Mouse (Mus musculus) adrenal gland, adult 2 months (tissue): ENCODE measurements at regions not wholly inside any gene's neighbourhood (a gene's known extent, or its start where the extent isn't known, plus 50 kb on each side); places are given as distances from the start of the nearest gene placed in this dataset.

ENCODE experiments used
- DNase-seq: peaks from one replicate; pipeline ENCODE4 v3.0.0; 2021

DNA sequence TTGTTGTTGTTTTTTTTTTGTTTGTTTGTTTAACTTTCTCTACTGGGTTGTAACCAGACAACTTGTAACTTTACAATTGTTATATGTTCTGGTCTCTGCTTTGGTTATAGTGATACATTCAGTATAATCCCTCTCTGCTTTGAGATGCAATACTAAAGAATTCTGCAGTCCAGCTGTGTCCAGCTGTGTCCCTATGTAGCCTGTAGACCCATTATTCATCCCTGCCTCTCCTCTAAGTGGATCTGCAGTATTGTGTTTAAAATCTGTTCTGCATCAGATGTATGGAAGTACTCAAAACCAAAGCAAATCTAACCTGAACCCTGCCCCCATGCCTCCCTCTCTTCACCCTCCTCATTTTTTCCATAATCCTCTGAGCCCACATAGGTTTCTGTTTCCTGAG lies 279.6 kb downstream of the Rps29 start:
- no peak for DNase-seq

DNA sequence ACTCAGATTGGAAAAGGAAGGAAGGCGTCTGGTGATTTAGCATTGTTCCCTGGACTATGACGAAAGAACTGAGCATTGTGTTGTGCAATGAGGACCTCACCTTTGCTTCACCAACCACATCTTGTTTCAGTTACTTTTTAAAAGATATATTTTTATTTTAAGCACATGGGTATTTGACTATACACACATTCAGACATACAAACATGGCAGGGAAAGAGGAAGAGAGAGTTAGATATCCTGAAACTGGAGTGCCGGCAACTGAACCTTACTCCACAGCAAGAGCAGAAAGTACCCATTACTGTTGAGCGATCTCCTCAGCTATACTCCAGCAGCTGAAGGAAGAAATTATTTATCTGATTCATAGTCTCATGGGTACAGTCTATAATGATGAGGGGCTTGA lies 287.7 kb downstream of the Rps29 start:
- no peak for DNase-seq

DNA sequence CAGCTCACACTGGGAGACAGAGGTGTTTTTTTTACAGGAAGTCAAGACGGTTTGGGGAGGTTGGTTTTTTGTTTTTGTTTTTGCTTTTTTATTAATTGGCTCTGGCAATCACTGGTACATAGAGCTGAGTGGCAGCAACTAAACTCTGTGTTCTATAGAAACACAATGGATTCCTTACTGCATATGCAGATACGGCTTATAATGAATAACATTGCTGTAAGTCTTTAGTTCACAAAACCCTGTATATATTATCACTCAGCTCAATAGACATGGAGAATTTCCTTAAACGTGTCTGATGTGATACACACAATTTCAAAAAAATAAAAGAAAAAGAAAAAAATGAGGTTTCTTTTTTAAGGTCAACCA lies 296.0 kb downstream of the Rps29 start:
- DNase-seq = no peak

DNA sequence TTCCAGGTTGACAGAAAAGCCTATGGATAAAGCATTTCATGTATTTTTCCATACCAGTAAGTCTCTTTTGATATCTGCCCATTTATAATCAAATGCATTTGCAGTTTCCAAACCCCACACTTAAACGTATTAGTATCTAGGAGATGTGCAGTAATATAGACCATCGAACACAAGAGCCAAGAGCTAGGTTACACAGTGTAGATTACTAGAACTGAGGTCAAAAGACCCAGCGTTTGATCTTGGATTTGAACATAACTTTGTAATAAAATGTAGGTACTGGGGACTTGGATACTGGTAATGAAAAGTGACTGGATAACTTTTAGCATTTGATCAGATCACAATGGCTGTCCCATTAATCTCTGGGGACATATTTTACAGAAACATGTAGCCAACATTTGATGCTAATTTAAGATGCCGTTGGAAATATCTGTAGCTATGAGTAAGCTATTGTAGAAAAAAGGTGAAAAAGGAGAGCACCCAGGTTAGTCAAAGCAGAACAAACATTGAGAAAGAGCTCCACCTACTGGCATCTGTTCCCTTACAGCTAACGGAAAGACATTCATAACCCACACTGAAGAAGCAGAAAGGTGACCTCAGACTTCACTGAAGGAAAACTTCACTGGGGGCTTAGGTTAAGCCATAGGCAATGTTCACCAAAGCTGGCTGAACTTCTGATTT lies 296.5 kb downstream of the Rps29 start:
- peak; percentile 7 for DNase-seq

DNA sequence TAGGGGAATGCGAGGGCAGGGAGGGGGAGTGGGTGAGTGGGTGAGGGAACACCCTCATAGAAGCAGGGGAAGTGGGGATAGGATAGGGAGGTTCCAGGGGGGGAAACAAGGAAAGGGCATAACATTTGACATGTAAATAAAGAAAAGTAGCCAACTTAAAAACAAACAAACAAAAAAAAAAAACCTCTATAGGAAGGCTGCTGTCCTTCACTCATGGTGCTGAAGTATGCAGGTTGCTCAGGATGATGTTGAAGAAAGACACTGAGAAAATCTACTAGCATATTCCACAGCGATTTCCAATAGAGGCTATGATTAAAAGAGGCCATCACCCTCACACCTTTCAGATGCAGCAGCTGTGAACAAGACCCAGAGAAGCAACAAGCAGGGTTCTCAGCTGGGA lies 298.7 kb downstream of the Rps29 start:
- no peak for DNase-seq

DNA sequence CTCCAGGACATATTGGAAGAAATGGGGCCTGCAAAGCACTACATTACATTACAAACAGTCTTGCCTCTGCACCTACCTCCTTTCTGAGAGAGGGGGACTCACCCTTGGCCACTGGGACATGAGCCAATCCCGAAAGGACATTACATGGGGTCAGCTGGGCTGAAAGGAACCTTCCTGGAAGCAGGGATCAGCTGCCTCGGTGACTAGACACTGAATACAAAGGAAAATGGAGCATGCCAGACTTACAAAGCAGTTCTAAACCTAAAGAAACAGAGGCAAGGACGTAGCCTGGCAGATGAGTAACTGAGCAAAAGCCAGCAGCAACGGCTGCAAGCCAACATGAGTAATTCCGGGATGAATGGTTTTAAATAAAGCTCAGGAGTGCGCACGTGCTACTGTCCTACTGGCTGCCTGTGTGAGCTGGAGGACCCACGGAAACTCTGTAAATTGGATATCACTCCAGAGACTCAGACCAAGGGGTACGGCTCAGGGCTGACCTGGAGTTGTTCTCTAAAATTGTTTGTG lies 309.3 kb downstream of the Rps29 start:
- DNase-seq = no peak

DNA sequence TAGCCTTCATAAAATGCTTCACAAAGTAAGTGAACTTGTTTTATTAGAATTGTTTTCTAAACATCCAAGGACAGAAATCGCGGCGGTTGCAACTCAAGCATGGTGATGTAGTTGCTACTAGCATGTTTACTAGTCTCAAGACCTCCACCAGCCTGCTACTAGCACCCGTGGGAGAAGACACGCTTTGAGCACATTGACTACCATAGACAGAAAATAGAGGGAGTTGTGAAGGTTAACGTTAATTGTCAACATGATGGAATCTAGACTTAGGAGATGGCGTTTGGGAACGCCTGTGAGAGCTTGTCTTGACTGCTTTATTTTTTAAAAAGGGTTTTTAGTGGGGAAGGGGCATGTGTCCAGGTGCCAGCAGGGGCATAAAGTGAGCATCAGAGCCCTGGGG lies 318.2 kb downstream of the Rps29 start:
- DNase-seq = no peak

DNA sequence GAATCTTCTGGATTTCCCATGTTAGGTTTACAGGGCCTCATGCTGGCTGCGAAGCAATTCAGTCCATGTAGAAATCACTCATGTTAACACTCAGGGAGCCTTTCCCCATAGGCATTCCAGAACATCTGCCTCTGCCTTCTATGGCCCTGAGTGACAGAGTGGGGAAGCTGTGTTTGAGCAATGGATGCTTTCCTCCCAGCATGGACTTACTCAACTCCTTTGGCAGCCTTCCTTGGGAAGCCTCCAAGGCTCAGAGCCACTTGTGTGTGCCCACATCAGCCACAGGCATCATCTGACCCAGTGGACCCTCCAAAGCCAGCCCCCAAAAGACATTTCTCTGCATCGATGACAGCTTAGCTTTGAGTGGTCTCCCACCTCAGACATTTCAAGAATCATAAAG lies 318.8 kb downstream of the Rps29 start:
- DNase-seq = peak; percentile 7

DNA sequence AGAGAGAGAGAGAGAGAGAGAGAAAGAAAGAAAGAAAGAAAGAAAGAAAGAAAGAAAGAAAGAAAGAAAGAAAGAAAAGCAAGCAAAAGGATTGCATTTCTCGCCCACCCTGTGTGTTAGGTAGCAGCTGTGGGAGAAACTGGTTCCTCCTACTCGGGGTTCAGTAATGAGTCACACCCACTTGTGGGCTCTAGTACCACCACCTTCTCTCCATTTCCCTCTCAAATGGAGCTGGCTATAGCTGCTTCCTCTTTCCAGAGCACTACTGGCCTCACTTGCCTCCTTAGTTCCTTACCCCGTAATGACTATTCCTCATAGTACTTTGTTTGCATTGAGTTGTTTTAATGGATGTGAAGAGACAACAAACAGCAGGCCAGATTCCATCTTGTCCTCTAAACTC lies 323.0 kb downstream of the Rps29 start:
- no peak for DNase-seq

DNA sequence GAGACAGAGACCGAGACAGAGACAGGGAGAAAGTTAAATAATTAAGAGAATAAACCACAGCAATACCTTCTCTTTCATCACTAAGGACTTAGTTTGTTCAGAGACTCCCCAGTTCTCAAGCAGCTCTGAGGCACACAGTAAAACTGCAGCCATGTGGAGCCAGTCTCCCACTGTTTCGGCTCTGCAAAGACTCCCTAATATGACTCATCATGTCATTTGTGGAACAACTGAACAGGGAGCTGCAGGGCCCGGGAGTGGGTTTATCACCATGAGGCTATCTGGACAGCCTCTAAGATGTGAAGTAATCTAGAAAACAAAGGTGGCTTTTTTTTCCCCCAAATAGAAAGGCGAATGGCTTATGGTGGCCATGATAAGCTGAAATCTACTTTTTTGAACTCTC lies 325.1 kb downstream of the Rps29 start:
- no peak for DNase-seq

DNA sequence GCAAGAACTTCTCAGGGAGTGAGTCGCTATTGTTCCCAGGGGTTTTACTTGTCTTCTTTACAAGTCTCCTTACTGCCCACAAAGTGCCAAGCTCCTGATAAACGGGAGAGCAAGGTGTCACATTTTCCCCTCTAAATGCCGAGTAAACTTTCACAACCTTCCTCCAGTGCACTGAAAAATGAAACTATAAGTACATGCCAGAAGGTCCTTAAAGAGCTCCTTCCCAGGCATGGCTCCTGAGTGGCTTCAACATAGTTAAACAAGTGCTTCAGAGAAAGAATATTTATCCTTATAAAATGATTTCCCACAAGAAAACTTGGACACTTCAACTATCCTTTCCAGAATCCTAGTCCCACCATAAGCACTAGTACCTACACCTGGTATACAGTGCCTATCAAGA lies 329.6 kb downstream of the Rps29 start:
- DNase-seq = no peak

DNA sequence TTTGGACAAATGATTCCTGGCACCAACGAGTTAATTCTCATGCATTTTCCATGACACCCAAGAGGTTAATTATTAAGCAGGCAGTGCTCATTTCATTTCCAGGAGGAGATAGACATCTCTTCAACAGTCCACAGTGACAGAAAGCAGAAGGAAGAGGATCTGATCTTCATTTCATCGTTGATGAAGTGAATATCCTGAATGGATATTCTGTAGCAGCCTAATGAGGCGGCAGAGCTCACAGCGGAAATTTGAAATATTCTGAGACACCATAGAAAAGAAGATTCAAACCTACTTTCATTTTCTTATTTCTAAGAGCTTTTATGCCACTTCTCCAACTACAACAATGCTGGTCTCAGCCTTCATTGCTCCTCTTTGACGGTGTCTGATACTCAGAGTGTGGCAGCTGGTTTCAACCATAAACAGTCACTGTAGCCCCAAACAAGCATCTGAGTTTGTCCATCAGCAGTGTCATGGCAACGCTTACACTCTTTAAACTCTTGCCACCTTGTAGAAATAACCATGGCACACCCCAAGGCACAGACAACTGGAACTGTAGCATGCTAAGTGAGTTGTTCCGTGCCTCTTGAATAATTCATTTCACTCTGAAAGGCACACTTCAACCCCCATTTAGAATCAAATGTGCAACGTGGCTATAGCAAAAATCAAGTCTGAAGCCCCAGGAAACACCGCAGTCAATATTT lies 331.3 kb downstream of the Rps29 start:
- DNase-seq = no peak

DNA sequence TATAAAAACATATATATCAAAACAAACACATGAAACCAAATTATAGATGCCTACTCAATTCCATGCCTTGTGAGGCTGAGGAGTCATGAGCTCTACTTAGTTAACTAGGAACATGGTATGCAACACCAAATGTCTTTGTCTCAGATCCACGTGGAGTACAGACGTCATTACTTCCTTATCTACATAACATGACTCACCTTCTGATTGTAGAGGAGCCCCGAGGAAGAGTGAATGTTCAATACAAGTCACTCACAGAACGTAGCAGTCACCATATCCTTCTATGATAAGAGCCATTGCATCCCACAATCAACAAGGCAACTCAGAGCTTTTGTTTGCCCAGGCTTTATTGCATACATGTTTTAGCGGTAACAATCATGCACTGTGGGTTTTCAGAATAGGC lies 364.6 kb downstream of the Rps29 start:
- DNase-seq = no peak

DNA sequence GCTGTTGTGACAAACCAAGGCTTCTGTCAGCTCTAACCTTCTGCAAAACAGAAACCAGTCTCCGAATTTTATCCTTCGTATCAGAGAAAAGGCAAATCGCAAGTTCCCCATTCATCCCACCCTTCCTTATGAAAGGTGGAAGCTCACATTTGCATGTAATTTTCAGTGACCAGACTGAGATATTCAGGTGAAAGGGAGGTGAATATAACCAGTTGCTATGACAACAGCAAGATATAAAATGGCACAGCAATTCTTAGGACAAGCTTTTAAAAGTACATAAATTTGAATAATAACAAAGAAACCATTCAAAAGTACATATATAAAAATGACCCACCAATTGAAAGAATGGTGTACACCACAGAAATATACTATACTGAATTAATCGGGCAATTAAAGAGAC lies 375.4 kb downstream of the Rps29 start:
- no peak for DNase-seq

DNA sequence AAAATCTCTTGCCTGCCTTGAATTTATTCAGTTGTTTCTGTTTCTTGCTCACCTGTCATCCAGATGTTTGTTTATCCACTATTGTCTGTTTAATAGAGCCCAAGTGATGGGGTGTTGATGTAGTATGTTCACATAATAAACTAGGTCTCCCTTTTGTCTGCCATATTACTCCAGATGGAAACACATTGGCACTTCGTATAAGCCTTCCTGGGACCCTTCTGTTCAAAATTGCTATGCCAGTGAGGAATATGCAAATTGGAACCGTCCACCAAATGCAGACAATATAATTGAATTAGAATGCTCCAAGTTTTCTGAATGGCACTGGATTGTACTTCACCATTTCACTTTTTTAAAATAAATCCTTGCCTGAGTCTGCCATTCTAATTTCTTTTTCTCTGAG lies 383.5 kb downstream of the Rps29 start:
- no peak for DNase-seq

DNA sequence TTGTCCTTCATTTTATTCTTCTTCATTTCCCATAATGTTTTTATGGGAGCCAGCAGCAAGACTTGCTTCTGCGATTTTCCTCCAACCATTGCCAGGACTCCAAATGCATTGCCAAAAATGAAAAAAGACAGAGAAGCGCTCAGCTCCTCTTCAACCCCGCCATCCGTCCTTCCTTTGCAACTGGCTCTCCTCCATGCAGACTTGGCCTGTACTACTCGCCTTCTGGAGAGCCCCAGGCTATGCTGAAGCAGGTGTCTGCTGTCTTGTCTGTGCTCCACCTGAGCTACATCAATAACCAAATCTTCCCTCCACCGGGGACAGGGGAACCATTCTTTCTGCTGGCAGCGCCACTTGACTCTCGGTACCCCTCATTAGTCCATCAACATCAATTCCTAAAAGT lies 384.2 kb downstream of the Rps29 start:
- DNase-seq = no peak

DNA sequence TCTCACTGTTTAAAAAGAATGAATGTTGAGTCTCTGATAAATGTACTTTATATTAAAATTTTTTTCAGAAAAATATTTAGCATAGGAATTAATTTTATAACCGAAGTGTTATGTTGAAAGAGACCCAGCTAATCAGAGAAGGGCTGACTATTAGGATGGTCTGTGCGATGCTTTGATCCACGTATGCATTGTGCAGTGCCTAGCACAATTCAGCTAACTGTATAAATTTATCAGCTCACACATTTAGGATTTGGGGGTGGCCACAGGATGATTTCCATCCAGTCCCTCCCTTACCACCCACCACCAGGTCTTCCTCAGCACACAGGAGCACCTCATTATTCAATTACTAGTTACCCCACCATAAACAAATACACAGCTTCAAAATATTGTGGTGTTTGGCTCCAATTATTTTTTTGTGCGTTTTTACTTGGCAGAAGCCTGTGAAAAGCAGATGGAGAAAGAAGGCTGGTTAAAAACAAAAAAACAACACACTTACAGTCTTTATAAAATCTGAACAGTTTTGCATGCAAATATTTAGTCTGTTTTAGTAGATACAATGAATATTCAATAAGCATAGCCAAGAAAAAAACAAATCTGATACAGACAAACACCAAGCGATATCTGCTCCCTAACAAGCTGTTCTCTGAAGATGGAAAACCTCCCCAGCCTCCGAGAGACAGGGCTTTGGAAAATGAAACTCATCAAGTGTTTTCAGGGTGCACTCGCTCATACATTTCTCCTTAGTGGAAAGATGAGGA lies 400.5 kb downstream of the Rps29 start:
- DNase-seq = no peak

DNA sequence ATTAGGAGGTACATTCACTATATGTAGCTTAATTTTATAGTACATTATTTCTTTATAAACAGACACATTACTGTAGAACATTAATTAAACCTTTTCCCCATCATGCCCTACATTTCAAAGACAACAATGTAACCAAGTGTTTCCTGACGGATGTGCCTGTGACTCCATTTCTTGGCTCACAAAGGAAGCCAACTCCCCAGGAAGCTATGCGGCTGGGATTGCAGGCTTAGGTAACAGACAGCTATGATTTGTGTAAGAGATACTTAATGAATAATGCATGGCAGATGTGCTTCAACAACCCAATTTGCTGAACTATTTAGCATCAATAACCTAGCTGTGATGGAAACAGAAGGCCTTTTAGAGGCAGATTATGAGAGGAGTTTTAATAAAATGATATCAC lies 430.1 kb downstream of the Rps29 start:
- no peak for DNase-seq

DNA sequence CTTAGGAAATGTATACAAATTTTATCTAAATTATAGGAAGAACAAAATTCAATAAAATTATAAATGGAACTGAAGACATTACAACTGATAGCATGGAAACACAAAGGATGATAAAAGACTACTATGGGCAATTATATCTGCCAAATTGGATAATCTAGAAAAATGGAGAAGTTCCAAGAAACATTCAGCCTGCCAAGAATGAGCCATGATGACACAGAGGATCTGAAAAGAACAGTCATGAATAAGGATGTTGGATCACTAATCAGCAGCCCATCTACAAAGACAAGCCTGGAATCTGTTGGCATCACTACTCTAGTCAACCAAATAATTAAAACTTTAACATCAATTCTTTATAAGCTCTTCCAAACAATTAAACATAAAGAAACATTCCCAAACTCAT lies 440.0 kb downstream of the Rps29 start:
- no peak for DNase-seq

DNA sequence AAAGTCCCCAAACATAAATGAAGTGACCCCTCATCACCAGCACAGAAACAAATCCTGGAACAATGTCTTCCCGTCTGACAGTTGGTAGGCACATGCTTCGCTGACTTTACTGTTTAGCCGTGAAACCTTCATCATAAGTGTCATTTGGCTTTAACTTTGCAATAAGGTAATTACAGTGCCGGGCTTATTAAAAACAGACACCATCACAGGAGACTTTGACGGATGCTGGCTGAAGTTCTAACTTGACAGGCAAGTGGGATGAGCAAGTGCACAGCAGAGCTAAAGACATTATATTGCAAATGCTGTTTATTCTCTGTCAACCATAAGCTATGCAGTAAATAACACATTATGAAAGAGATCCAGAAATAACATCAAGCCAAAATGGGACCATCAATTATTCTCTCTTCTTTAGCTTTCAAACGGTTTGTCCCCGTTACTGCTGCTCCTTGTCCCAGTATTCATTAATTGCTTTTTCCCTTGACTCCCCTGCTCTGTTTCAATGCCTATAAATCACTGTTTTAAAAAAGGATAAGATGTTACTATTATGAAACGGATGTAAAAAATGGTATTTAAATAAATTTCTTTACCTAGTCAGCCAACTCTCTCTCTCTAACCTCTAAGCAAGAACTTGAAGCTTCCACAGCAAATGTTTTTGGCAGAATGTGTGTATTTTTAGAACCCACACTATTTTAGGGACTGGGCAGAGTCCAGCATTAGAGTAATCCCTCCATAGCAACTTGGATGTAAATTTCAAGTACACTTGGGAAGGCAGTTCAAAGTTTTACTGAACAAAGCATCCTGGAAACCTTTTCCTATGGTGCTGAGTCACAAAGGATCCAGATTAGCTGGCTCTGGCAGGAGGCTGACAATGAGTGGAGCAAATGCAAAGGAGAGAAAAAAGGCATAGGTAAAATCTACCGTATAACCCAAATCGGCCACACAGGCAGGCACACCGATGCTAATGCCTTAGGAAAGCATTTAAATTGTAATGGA lies 464.4 kb downstream of the Rps29 start:
- no peak for DNase-seq

DNA sequence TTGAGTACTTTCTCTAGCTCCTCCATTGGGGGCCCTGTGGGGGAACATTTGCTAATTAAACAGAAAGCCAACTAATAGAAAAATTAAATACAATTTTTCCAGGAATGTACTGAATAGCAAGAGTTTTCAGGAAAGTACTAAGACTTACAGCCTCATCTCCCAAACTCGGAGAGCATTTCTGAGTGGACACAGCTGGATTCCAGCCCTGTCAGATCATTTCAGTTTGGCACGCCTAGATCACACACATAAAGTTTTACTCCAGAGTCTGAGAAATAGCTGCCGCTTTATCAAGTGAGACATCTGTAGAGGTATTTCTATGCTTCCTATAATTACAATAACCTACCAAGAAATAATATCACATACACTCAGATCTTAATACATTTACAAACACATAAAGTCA lies 470.7 kb downstream of the Rps29 start:
- no peak for DNase-seq

DNA sequence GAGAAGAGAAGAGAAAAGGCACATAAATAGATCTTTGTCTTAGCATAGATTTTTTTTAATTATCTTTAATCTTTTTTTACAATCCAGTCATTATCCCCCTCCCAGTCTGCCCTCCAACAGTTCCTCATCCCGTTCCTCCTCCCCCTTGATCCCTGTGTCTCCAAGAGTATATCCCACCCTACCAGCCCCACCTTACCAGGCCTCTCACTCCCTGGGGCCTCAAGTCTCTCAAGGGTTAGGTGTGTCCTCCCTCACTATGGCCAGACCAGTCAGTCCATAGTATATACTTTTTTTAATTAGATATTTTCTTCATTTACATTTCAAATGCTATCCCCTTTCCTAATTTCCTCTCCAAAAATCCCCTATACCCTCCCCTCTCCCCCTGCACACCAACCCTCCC lies 475.1 kb downstream of the Rps29 start:
- DNase-seq = no peak
